Mouse (Mus musculus): Measurements from ENCODE around the gene Stac3.

GRCm38 (mm10) chr10:127520714-127521357 is 19.4 kb downstream of the Stac3 start:
- TF ChIP-seq CTCF (IDR thresholded peaks at IDR 0.05; ENCODE audit: insufficient read depth, low read depth, low read length) (no peak), POLR2A (IDR thresholded peaks at IDR 0.05; ENCODE audit: insufficient read depth, low read depth, low read length) (no peak)
